In the genomic region with DNA sequence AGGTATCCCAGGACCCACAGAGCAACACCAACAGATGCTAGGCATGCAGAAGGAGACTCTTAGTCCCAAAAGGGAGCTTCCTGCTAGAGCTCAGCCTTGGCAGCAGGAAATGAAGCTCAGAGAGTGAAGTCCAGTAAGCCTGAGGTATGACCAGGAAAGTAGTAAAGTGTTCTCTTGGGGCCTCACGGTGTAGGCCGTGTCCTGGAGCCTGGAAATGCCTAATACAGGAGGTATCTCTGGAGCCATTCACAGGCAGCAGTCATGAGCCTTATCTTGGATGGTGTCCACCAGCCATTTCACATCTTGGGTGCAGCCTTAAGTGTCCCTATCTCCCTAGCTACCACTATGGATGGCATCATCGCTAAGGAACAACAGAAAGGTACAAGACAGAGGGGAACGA, we compare ENCODE assay signal across 8 mouse cellular contexts. TPM values are rescaled to one million over a fixed set of nuclear protein-coding genes. Genes with fewer than 3 reads are reported as not detected.
DNase-seq lines count a peak whose midpoint lies in the region; ATAC-seq and TF ChIP-seq lines count a peak whose summit lies in the region.
"Not testable (repeated sequence)": the region's sequence is repeated elsewhere in the genome, so short reads cannot be mapped to it uniquely, and the experiment has no call there.

No protein-coding gene starts in this region.

- H3K4me3 ChIP-seq in forebrain, embryonic 10.5 days; heart, embryonic 13.5 days; intestine, postnatal 0 days (ENCODE audit: low read depth, low read length); limb, embryonic 13.5 days: not testable (repeated sequence)

- 91% methylated on average over 4 of the region's 4 CpGs for WGBS in forebrain, embryonic 10.5 days
- 83% methylated on average over 4 of the region's 4 CpGs for WGBS in heart, embryonic 13.5 days
- WGBS in intestine, postnatal 0 days = 88% methylated on average over 4 of the region's 4 CpGs
- WGBS in limb, embryonic 13.5 days = 90% methylated on average over 4 of the region's 4 CpGs

- H3K27ac ChIP-seq in forebrain, embryonic 10.5 days; heart, embryonic 13.5 days (replicated peaks); intestine, postnatal 0 days (ENCODE audit: low read depth, low read length); limb, embryonic 13.5 days: not testable (repeated sequence)

- H3K9me3 ChIP-seq in forebrain, embryonic 10.5 days = peaks cover 27% of the 10 kb centered on the region
- peaks cover 23% of the 10 kb centered on the region for H3K9me3 ChIP-seq in heart, embryonic 13.5 days
- peaks cover 14% of the 10 kb centered on the region for H3K9me3 ChIP-seq in intestine, postnatal 0 days (ENCODE audit: control insufficient read depth)
- H3K9me3 ChIP-seq in limb, embryonic 13.5 days = peaks cover 23% of the 10 kb centered on the region

- not testable (repeated sequence) for H3K36me3 ChIP-seq in forebrain, embryonic 10.5 days (replicated peaks); heart, embryonic 13.5 days; intestine, postnatal 0 days (ENCODE audit: control insufficient read depth, insufficient read depth); limb, embryonic 13.5 days

- not testable (repeated sequence) for H3K9ac ChIP-seq in heart, embryonic 13.5 days; intestine, postnatal 0 days (ENCODE audit: low read depth, low read length); limb, embryonic 13.5 days

- DNase-seq in adrenal gland, adult (ENCODE audit: inconsistent age in 2 of 2, low spot score in 1 of 2) = peak; percentile 49 to 80
- peak; percentile 39 for DNase-seq in forebrain, embryonic 10.5 days (ENCODE audit: extremely low spot score, low spot score)
- DNase-seq in spleen, adult 12 weeks (ENCODE audit: low spot score) = peak; percentile 48
- peak; percentile 63 for DNase-seq in urinary bladder, postnatal 25 days (ENCODE audit: low spot score)

- TF ChIP-seq CTCF in intestine, postnatal 0 days (IDR thresholded peaks at IDR 0.05; ENCODE audit: low read depth) = not testable (repeated sequence)

- H3K4me1 ChIP-seq in forebrain, embryonic 10.5 days; heart, embryonic 13.5 days; intestine, postnatal 0 days (replicated peaks; ENCODE audit: control insufficient read depth, insufficient read depth, low read length); limb, embryonic 13.5 days: not testable (repeated sequence)

- ATAC-seq in heart, embryonic 13.5 days (ENCODE audit: extremely low read depth, insufficient number of reproducible peaks, low FRiP score, low TSS enrichment) = 0 out of 2 replicates have a peak, but pooled peaks have one; percentile 3
- ATAC-seq in intestine, postnatal 0 days = peak; percentile 57
- ATAC-seq in limb, embryonic 13.5 days (ENCODE audit: low FRiP score, low read depth) = peak; percentile 4; the same call in 1 of the 2 replicates
- peak; percentile 8 for ATAC-seq in megakaryocyte-erythroid progenitor cell, adult 5-6 weeks (replicated peaks; ENCODE audit: low FRiP score, low TSS enrichment, poor library complexity, severe bottlenecking)

- not testable (repeated sequence) for H3K4me2 ChIP-seq in heart, embryonic 13.5 days; intestine, postnatal 0 days (replicated peaks; ENCODE audit: low read depth); limb, embryonic 13.5 days (replicated peaks)

- not testable (repeated sequence) for H3K27me3 ChIP-seq in forebrain, embryonic 10.5 days (ENCODE audit: poor library complexity, severe bottlenecking); heart, embryonic 13.5 days (replicated peaks); intestine, postnatal 0 days (replicated peaks; ENCODE audit: control insufficient read depth, insufficient read depth, low read length); limb, embryonic 13.5 days

RNA-seq across cellular contexts. Expression of a gene that starts 56.0 kb away (rescaled TPM):
- polyA plus RNA-seq in forebrain, embryonic 10.5 days (2016; fragmentation: Nextera tagmentation; extraction: Ambion mirVana) = 13.4 and 13.7 TPM in 2 replicates
- polyA plus RNA-seq in heart, embryonic 13.5 days (2015; fragmentation: Nextera tagmentation; extraction: Ambion mirVana) = 7.3 and 10.1 TPM in 2 replicates
- 4.0 and 5.4 TPM in 2 replicates for polyA plus RNA-seq in intestine, postnatal 0 days (2015; fragmentation: Nextera tagmentation; extraction: Ambion mirVana)
- polyA plus RNA-seq in limb, embryonic 13.5 days (2015; fragmentation: Nextera tagmentation; extraction: Ambion mirVana) = 16.8 and 17.3 TPM in 2 replicates
- 28.6 and 31.4 TPM in 2 replicates for total RNA-seq in megakaryocyte-erythroid progenitor cell, adult 5-6 weeks (2014; fragmentation: Nextera tagmentation)
- 6.8 and 13.5 TPM in 2 replicates for total RNA-seq in megakaryocyte-erythroid progenitor cell, adult 5-6 weeks (2017)

Comparison
In these comparisons a context has a peak if more than half of its experiments do, and no peak if none do; other contexts are left out.
1. ATAC-seq: peak in every context shown above with its lines; median percentile 57 in intestine, postnatal 0 days; 8 in megakaryocyte-erythroid progenitor cell, adult 5-6 weeks; 4 in limb, embryonic 13.5 days; 3 in heart, embryonic 13.5 days.